Mouse (Mus musculus) kidney, embryonic 16.5 days (tissue): Measurements from ENCODE around the gene Shc1. TPM values are rescaled to one million over a fixed set of nuclear protein-coding genes. Genes with fewer than 3 reads are reported as not detected.

ENCODE experiments used
- ATAC-seq: fragments of 200-750 bp; cut with Nextera tagmentation; 2 replicates; pipeline ENCODE4 v1.8.0; 2017; ENCODE audit warnings: moderate TSS enrichment; ENCODE audit not compliant: low FRiP score, low TSS enrichment
- H3K27ac ChIP-seq: fragments of 300-500 bp; sonication (generic); 2 replicates; pipeline ENCODE4 v1.5.1; 2014; ENCODE audit warnings: low read length
- H3K27me3 ChIP-seq: fragments of 300-500 bp; sonication (generic); 2 replicates; pipeline ENCODE4 v1.6.1; 2014; ENCODE audit warnings: low read length, control low read depth, mixed read lengths; ENCODE audit not compliant: insufficient read depth
- H3K36me3 ChIP-seq: fragments of 300-500 bp; sonication (generic); 2 replicates; pipeline ENCODE4 v1.6.1; 2014; ENCODE audit warnings: low read length, control low read depth, mixed read lengths; ENCODE audit not compliant: insufficient read depth
- H3K4me1 ChIP-seq: fragments of 300-500 bp; sonication (generic); 2 replicates; pipeline ENCODE4 v1.6.1; 2014; ENCODE audit warnings: low read length, control low read depth, mixed read lengths; ENCODE audit not compliant: insufficient read depth
- H3K4me2 ChIP-seq: fragments of 300-500 bp; sonication (generic); replicated peaks from 2 replicates; pipeline ENCODE4 v1.6.1; 2014; ENCODE audit warnings: low read depth, low read length
- H3K4me3 ChIP-seq: fragments of 300-500 bp; sonication (generic); 2 replicates; pipeline ENCODE4 v1.5.1; 2014; ENCODE audit warnings: mild to moderate bottlenecking, low read length
- H3K9ac ChIP-seq: fragments of 300-500 bp; sonication (generic); replicated peaks from 2 replicates; pipeline ENCODE4 v1.6.1; 2014; ENCODE audit warnings: low read length
- H3K9me3 ChIP-seq: fragments of 300-500 bp; sonication (generic); 2 replicates; pipeline ENCODE4 v1.6.1; 2016; ENCODE audit warnings: low read length, control low read depth
- WGBS: fragments of 180-500 bp; shearing (Covaris S2); extraction: QIAGEN DNeasy Blood & Tissue Kit; methylation state at CpG from one replicate; pipeline ENCODE4 v1.1.7; 2014; 5-methylcytosine and 5-hydroxymethylcytosine counted together
- polyA plus RNA-seq: library from polyadenylated mRNA; unstranded; fragments of >200 nt; fragmentation: Nextera tagmentation; extraction: Ambion mirVana; gene quantifications from 2 replicates; pipeline ENCODE4 v1.2.1, GENCODE M21; 2015

Gene Shc1
- polyA plus RNA-seq, 1 experiment from 2014 or later: 118 TPM

- Histone ChIP-seq H3K27me3 (no peaks in the 10 kb centered on the region), H3K4me1 (peaks cover 19% of the 10 kb centered on the region; the same call in 1 of the 2 replicates), H3K9me3 (no peaks in the 10 kb centered on the region), H3K4me2 (no peak overlapping the region), H3K4me3 (no peak overlapping the region), H3K9ac (no peak overlapping the region), H3K36me3 (0 out of 2 replicates have a peak, but pooled peaks cover 3% of the 10 kb centered on the region), H3K27ac (no peak overlapping the region)
- 0 out of 2 replicates have a peak, but pooled peaks have one; percentile 37 for ATAC-seq
- 39% methylated on average over 10 of the region's 10 CpGs for WGBS
These were observed 38.8 kb downstream of the Shc1 start for GRCm38 (mm10) chr3:89456726-89457665.

- peak overlapping the region; percentile 81 for H3K27ac ChIP-seq
- H3K4me3 ChIP-seq: peak overlapping the region; percentile 79
- no peaks in the 10 kb centered on the region for H3K9me3 ChIP-seq
- 0 out of 2 replicates have a peak, but pooled peaks cover 4% of the 10 kb centered on the region for H3K36me3 ChIP-seq
- peaks cover 19% of the 10 kb centered on the region; the same call in 1 of the 2 replicates for H3K4me1 ChIP-seq
- ATAC-seq: peak; percentile 32; the same call in 1 of the 2 replicates
- H3K4me2 ChIP-seq: peak overlapping the region; percentile 77
- H3K9ac ChIP-seq: peak overlapping the region; percentile 77
- 45% methylated on average over 13 of the region's 13 CpGs for WGBS
- no peaks in the 10 kb centered on the region for H3K27me3 ChIP-seq
These were observed 40.2 kb downstream of the Shc1 start for GRCm38 (mm10) chr3:89458372-89458964.

- Histone ChIP-seq H3K9me3 (no peaks in the 10 kb centered on the region), H3K27ac (peak overlapping the region; percentile 81), H3K27me3 (no peaks in the 10 kb centered on the region), H3K9ac (peak overlapping the region; percentile 77), H3K36me3 (0 out of 2 replicates have a peak, but pooled peaks cover 4% of the 10 kb centered on the region), H3K4me3 (peak overlapping the region; percentile 79), H3K4me2 (peak overlapping the region; percentile 77), H3K4me1 (peaks cover 19% of the 10 kb centered on the region; the same call in 1 of the 2 replicates)
- WGBS: under 1% methylated on average over 35 of the region's 36 CpGs
- ATAC-seq: peak; percentile 91
These were observed 40.9 kb downstream of the Shc1 start for GRCm38 (mm10) chr3:89458965-89459807.

GRCm38 (mm10) chr3:89468268-89468667, 50.0 kb downstream of the Shc1 start:
- Histone ChIP-seq H3K4me2 (no peak overlapping the region), H3K9ac (no peak overlapping the region), H3K36me3 (peaks cover 11% of the 10 kb centered on the region; the same call in 1 of the 2 replicates), H3K27ac (no peak overlapping the region), H3K9me3 (no peaks in the 10 kb centered on the region), H3K4me3 (no peak overlapping the region), H3K4me1 (no peaks in the 10 kb centered on the region), H3K27me3 (no peaks in the 10 kb centered on the region)
- no peak for ATAC-seq
- 62% methylated on average over 4 of the region's 4 CpGs for WGBS

GRCm38 (mm10) chr3:89472280-89472679, 54.0 kb downstream of the Shc1 start:
- H3K27ac ChIP-seq: no peak overlapping the region
- no peaks in the 10 kb centered on the region for H3K9me3 ChIP-seq
- H3K4me3 ChIP-seq: no peak overlapping the region
- peaks cover 11% of the 10 kb centered on the region; the same call in 1 of the 2 replicates for H3K36me3 ChIP-seq
- H3K27me3 ChIP-seq: no peaks in the 10 kb centered on the region
- no peak overlapping the region for H3K9ac ChIP-seq
- no peak overlapping the region for H3K4me2 ChIP-seq
- no peak for ATAC-seq
- no peaks in the 10 kb centered on the region for H3K4me1 ChIP-seq
- WGBS: 73% methylated on average over 7 of the region's 7 CpGs

- Histone ChIP-seq H3K4me2 (no peak overlapping the region), H3K9ac (no peak overlapping the region), H3K4me1 (no peaks in the 10 kb centered on the region), H3K9me3 (no peaks in the 10 kb centered on the region), H3K36me3 (peaks cover 5% of the 10 kb centered on the region; the same call in 1 of the 2 replicates), H3K27ac (no peak overlapping the region), H3K4me3 (no peak overlapping the region), H3K27me3 (no peaks in the 10 kb centered on the region)
- WGBS: 72% methylated on average over 6 of the region's 6 CpGs
- ATAC-seq: no peak
These were observed 55.6 kb downstream of the Shc1 start for GRCm38 (mm10) chr3:89473838-89474237.

GRCm38 (mm10) chr3:89479055-89479454, 60.8 kb downstream of the Shc1 start:
- no peak overlapping the region for H3K4me3 ChIP-seq
- no peak overlapping the region for H3K27ac ChIP-seq
- H3K9me3 ChIP-seq: no peaks in the 10 kb centered on the region; the same call in 1 of the 2 replicates
- no peak overlapping the region for H3K9ac ChIP-seq
- no peaks in the 10 kb centered on the region for H3K36me3 ChIP-seq
- no peaks in the 10 kb centered on the region for H3K27me3 ChIP-seq
- 70% methylated on average over 6 of the region's 6 CpGs for WGBS
- no peaks in the 10 kb centered on the region for H3K4me1 ChIP-seq
- ATAC-seq: no peak
- no peak overlapping the region for H3K4me2 ChIP-seq
